Mouse (Mus musculus) C2C12 (cell line): Measurements from ENCODE around the gene Dhh. TPM values are rescaled to one million over a fixed set of nuclear protein-coding genes. Genes with fewer than 3 reads are reported as not detected.
"Not testable (repeated sequence)": the region's sequence is repeated elsewhere in the genome, so short reads cannot be mapped to it uniquely, and the experiment has no call there.

Experiments used
- H3K27me3 ChIP-seq: one replicate; pipeline ENCODE4 v1.6.1; 2011; ENCODE audit not compliant: control insufficient read depth, insufficient read depth, insufficient read length
- H3K36me3 ChIP-seq: one replicate; pipeline ENCODE4 v1.6.1; 2011; ENCODE audit not compliant: control insufficient read depth, insufficient read depth
- H3K4me3 ChIP-seq: one replicate; pipeline ENCODE4 v1.5.1; 2011; ENCODE audit warnings: mild to moderate bottlenecking, control low read depth; ENCODE audit not compliant: poor library complexity, insufficient read depth, severe bottlenecking
- H3K79me2 ChIP-seq: one replicate; pipeline ENCODE4 v1.6.1; 2011; ENCODE audit not compliant: control insufficient read depth, insufficient read depth
- H3K79me3 ChIP-seq: one replicate; pipeline ENCODE4 v1.6.1; 2011; ENCODE audit warnings: low read depth, control low read depth
- H3ac ChIP-seq: one replicate; pipeline ENCODE3; 2011; ENCODE audit warnings: low read depth; ENCODE audit not compliant: control insufficient read depth, insufficient read length
- CEBPB ChIP-seq: IDR thresholded peaks from one replicate; pipeline ENCODE4 v1.6.1; 2011; ENCODE audit warnings: low read depth, mild to moderate bottlenecking, control low read depth, moderate library complexity
- CTCF ChIP-seq: IDR thresholded peaks from one replicate; pipeline ENCODE4 v1.5.1; 2011; ENCODE audit not compliant: control insufficient read depth, insufficient read depth, insufficient read length
- FOSL1 ChIP-seq: IDR thresholded peaks from one replicate; pipeline ENCODE4 v1.8.0; 2011; ENCODE audit warnings: mild to moderate bottlenecking, low read length; ENCODE audit not compliant: poor library complexity, insufficient read depth, severe bottlenecking
- MAX ChIP-seq: IDR thresholded peaks from one replicate; pipeline ENCODE4 v1.6.1; 2011; ENCODE audit warnings: mild to moderate bottlenecking, control low read depth
- MYOD1 ChIP-seq: IDR thresholded peaks from one replicate; pipeline ENCODE4 v1.6.1; 2011; ENCODE audit warnings: low read depth; ENCODE audit not compliant: control insufficient read depth, insufficient read length
- MYOG ChIP-seq: IDR thresholded peaks from one replicate; pipeline ENCODE4 v1.6.1; 2011; ENCODE audit not compliant: control insufficient read depth, insufficient read length; ENCODE audit errors: extremely low read depth
- USF1 ChIP-seq: IDR thresholded peaks from one replicate; pipeline ENCODE4 v1.6.1; 2011; ENCODE audit warnings: low read depth, mild to moderate bottlenecking, control low read depth, moderate library complexity
- polyA plus RNA-seq: library from polyadenylated mRNA; unstranded; fragments of >200 nt; fragmentation: generic; extraction: Trizol; gene quantifications from one replicate; pipeline ENCODE4 v1.2.1, GENCODE M21; 2012; ENCODE audit warnings: missing spikeins

The Dhh gene
- polyA plus RNA-seq, 1 experiment, result 0.16 TPM

- Histone ChIP-seq H3K36me3 (peaks cover 19% of the 10 kb centered on the region), H3K79me2 (peaks cover 46% of the 10 kb centered on the region), H3K79me3 (peaks cover 24% of the 10 kb centered on the region), H3ac (peak within 1 kb of the TSS; percentile 95), H3K4me3 (peak within 1 kb of the TSS; percentile 92), H3K27me3 (no peaks in the 10 kb centered on the region)
- TF ChIP-seq MYOG, result no peak
- TF ChIP-seq MAX, result peak; percentile 90
- no peak for TF ChIP-seq CEBPB
- no peak for TF ChIP-seq FOSL1
Measured at GRCm38 (mm10) chr15:98934217-98934839, 36.0 kb upstream of the Dhh start, which contains the start of gene Tuba1b. Gene Tuba1b (minus strand): TSS chr15:98934565.

DNA sequence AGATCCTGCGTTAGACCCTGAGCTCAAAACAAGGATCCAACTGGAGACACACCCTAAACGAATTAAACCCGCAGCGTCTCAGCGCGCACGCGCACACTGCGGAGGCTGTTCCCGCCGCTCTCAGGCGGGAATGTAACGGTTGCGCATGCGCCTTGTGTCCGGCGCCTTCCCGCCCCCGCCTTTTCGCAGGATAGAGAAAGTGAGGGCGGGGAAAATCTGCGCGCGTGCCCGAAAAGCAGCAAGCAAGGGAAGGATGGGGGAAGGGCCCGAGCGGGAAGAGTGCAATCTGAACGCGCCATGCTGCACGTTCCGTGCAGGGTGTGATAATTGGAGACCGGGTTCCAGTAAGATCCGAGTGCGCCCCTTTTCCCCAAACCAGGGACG lies 35.5 kb upstream of the Dhh start:
- peaks cover 24% of the 10 kb centered on the region for H3K79me3 ChIP-seq
- H3K27me3 ChIP-seq, result no peaks in the 10 kb centered on the region
- peak; percentile 84 for TF ChIP-seq MAX
- no peak for TF ChIP-seq FOSL1
- TF ChIP-seq CTCF, result no peak
- H3ac ChIP-seq, result peak overlapping the region; percentile 95
- peaks cover 19% of the 10 kb centered on the region for H3K36me3 ChIP-seq
- H3K79me2 ChIP-seq, result peaks cover 46% of the 10 kb centered on the region
- H3K4me3 ChIP-seq, result peak overlapping the region; percentile 92

DNA sequence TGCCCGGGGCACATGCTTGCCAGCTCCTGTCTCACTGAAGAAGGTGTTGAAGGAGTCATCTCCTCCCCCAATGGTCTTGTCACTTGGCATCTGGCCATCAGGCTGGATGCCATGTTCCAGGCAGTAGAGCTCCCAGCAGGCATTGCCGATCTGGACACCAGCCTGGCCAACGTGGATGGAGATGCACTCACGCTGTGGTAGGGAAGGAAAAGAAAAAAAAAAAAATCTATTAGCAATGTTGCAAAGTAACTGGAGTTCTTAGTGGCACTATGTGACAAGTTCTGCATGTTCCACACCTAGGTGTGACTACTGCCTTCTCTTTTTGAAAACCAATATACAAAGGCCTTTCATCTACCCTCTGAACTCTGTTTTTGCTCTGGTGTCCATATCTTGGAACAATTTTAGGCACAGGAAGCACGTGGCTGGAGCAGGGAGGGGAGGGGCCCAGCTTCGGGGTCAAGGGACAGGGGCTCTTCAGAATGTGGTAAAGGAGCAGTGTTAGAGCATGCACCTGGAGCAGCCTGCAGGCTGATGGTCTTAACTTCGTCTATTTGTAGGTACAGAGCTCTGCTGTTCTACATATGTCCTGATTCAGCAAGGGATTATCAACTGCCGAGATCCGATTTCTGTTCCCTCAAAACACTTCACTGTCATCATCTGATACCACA lies 34.8 kb upstream of the Dhh start:
- H3K4me3 ChIP-seq, result peak overlapping the region; percentile 92
- H3K36me3 ChIP-seq, result peaks cover 19% of the 10 kb centered on the region
- H3K79me3 ChIP-seq, result peaks cover 24% of the 10 kb centered on the region
- TF ChIP-seq USF1, result peak; percentile 55
- TF ChIP-seq MAX, result peak; percentile 88
- not testable (repeated sequence) for H3K27me3 ChIP-seq
- peaks cover 46% of the 10 kb centered on the region for H3K79me2 ChIP-seq
- H3ac ChIP-seq, result peak overlapping the region; percentile 95

DNA sequence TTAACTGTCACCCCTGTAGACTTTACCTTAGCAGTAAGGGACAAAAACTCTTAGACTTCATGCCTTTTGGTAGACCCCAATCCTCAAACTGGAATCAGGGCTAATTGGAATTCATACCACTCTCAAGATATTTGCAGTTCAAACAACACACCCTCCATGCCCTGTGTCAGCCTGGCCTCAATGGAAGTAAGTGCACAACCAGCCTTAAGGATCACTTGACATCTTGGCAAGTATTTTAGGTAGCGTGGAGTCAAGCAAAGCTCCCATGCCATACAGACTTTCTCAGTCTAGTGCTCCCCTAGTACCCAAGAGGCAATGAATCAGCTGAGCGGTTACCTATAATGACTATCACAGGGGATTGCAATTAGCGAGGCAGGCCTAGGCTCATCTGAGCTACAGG lies 32.7 kb upstream of the Dhh start:
- no peak for TF ChIP-seq FOSL1
- TF ChIP-seq MAX, result no peak
- TF ChIP-seq CTCF, result no peak
- no peak for TF ChIP-seq CEBPB
- TF ChIP-seq MYOD1, result no peak
- TF ChIP-seq USF1, result no peak
- TF ChIP-seq MYOG, result no peak
- H3K79me2 ChIP-seq, result peaks cover 46% of the 10 kb centered on the region
- peaks cover 19% of the 10 kb centered on the region for H3K36me3 ChIP-seq
- no peaks in the 10 kb centered on the region for H3K27me3 ChIP-seq
- H3K4me3 ChIP-seq, result no peak overlapping the region
- H3K79me3 ChIP-seq, result peaks cover 24% of the 10 kb centered on the region
- H3ac ChIP-seq, result peak overlapping the region; percentile 0

- TF ChIP-seq MAX (peak; percentile 5), CTCF (no peak)
- Histone ChIP-seq H3K79me2 (peaks cover 46% of the 10 kb centered on the region), H3ac (no peak overlapping the region), H3K4me3 (no peak overlapping the region), H3K27me3 (no peaks in the 10 kb centered on the region), H3K79me3 (peaks cover 24% of the 10 kb centered on the region), H3K36me3 (peaks cover 19% of the 10 kb centered on the region)
Measured at GRCm38 (mm10) chr15:98930017-98930734, 31.8 kb upstream of the Dhh start.

- Histone ChIP-seq H3K4me3 (no peak overlapping the region), H3K36me3 (peaks cover 19% of the 10 kb centered on the region), H3K79me2 (peaks cover 31% of the 10 kb centered on the region), H3K27me3 (no peaks in the 10 kb centered on the region), H3K79me3 (peaks cover 15% of the 10 kb centered on the region), H3ac (no peak overlapping the region)
- peak; percentile 68 for TF ChIP-seq CTCF
- TF ChIP-seq MYOD1, result no peak
- no peak for TF ChIP-seq USF1
- TF ChIP-seq CEBPB, result peak; percentile 19
Measured at GRCm38 (mm10) chr15:98928598-98929240, 30.4 kb upstream of the Dhh start.
